Mouse (Mus musculus): ENCODE results near the gene Maml3.

Gene Maml3

DNA sequence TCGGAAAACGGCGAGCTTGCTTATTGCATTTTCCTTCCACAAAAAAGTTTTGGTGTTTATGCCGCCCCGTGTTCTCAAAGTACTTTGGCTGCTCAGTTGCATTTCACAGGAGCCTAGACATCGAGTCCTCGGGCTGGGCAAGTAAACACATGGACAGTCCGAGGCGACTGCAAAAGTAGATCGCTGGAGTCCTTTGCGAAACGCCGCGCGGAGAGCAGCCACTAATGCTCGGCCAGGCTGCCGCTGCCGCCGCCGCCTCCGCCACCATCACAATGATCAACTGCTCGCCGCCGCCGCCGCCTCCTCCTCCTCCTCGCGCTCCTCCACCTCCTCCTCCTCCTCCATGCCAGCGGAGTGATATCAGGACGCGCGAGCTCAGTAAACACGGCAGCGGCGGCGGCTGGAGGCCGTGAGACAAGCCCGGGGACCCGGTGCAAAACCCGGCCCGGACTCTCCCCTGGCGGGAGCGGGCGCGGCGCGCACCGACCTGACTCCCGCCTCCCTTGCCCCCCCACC is at the start of gene Maml3:
Gene Maml3, minus strand, starts transcription at position 441 of the 516 bp plus-strand sequence.
- peak; percentile 68 to 77 for DNase-seq (ENCODE audit: low spot score in 2 of 2)

DNA sequence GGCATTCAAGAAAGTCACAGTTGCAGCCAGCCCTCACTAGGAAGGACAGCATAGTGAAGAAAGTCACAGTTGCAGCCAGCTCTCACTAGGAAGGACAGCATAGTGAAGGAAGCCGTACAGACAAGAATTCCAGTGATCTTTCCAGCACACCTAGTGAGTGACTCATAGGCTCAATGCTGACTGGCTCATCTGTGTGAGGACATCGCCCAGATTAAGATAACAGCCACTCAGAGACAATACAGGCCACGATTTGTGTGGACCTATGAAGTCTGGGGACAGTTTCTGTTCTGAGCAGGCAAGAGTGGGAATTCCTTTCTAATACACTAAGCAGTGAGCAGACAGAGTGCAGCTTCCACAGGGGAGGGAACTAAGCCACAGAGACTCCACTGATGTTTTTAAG is 46.3 kb upstream of the Maml3 start:
- DNase-seq (ENCODE audit: low spot score in 2 of 2) = no peak

DNA sequence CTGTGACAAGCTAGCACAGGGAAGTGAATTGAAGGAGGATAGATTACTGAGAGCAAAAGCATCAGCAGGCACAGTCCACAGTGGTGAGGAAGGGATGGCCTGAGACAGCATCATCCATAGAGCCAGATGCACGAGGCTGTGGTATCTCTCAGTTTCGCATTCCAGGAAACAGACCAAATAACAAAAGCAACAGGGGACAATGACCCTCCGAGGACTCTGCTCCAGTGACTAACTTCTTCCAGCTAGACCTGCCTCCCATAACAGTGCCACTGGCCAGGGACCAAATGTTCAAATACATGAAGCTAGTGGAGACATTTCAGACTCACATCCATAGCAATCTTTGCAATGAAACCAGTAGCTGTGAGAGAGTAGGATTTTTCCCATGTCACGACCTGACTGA is 43.4 kb upstream of the Maml3 start:
- no peak for DNase-seq (ENCODE audit: low spot score in 2 of 2)

DNA sequence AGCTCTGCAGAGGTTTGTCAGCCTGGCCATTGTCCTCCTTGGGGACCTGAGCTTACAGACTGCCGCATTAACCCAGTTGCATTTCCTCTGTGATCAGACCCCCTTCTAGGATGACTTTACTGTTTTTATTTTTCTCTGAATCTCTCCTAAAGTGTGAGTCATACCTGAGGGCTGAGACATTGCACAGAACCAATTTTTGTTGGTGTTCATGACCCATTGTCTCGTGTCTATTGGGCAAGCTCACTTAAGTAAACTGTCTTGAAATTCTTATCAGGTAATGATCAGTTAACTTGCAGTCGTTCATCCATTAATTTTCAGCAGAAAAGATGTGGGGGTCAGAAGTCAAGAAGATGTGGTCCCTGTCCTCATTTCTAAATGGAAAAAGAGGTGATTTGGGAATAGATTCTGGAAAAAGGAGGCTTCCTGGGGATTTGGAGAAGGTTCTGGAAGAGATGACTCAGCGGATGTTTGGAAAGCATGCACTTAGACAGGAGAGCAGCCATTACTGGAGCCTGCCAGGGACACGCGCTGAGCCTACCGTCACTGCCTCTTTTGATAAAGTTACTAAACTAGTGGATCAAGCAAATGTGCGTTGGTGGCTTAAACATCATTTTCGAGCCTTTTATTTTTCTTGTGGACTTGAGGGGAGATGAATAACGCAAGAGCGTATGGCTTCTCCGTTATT is 40.0 kb upstream of the Maml3 start:
- DNase-seq (ENCODE audit: low spot score in 2 of 2) = no peak

DNA sequence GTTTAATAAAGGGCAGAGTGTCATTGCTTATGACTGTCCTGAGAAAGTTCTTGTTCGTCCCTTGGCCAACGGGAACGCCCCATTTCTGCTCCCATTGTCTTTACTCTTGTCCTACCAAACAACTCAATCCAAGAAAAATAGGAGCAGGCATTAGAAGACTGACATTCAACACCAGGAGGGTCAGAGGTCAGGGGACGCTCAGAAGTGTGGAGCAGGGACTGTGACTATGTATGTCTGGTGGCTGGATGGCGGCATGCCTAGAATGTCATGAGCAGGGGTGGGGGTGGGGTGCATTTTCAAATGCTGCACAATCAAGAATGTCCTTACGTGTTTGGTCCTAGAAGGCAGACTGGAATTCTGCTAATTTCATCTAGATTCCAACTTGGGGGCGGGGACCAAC is 38.1 kb upstream of the Maml3 start:
- DNase-seq (ENCODE audit: low spot score in 2 of 2) = no peak

DNA sequence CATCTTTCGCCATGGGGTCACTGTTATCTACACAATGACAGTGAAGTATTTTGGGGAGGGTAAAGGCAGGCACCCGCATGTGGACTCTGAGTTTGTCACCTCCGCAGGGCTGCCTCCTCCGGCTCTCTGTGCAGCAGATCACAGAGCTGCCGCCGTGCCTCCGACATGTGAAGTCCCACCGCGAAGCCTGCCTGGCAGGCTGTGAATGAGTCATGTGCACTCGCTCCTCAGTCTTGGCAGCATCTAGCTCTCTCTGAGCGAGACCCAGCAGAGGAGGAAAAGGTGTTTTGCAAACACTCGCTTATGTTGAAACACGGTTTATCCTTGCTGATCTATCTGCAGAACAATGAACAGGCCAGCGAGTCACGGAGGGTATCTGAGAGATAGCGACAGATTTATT is 35.3 kb upstream of the Maml3 start:
- peak; percentile 37 to 41 for DNase-seq (ENCODE audit: low spot score in 2 of 2)

DNA sequence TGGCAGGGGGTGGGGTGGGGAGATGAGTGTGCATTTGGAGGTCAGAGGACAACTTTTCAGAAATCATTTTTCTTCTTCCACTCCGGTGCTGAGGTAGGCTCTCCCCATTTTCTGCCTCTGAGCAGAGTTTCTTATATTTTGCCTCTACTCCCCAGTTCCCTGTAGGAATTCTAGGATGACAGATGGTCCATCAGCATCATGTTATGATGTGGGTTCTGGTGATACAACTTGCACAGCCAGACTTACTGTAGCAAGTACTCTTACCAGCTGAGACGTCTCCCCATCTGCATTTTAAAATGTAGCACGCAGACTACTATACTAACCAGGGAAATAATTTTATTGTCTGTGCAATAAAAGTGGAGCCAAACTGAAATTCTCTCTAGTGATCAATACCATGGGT is 20.5 kb upstream of the Maml3 start:
- DNase-seq (ENCODE audit: low spot score in 2 of 2) = no peak

DNA sequence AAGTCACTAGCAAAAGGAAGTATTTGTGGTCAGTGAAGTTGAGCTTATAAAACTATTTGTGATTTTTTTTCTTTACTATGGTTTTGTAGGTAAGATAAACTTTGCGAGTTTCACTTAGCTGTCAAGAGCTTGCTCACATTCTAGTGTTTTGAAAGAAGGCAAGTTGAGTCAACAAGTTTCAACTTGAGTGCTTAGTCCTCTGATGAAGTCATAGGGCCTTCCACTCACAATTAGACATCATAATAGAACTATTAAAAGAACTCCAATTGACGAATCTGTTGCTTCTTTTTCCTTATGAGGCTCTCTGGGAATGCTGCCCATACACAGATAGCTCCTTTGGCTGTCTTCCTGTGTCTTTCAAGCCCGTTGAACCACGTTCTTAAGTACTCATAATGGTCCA is 16.0 kb upstream of the Maml3 start:
- DNase-seq (ENCODE audit: low spot score in 2 of 2) = no peak

DNA sequence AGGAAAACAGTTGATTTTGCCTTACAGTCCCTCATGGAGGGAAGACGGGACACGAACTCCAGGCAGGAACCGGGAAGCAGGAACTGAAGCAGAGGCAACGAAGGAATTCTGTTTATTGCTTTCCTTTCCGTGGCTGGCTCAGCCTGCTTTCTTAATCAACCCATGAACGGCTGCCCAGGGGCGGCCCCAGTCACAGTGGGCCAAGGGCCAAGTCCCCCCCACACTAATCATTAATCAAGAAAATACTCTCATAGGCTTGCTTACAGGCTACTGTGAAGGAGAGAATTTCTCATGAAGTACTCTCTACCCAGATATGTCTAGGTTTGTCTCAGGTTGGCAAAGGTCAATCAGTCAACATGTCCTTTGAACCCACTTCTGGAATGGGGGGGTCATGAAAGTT is 14.3 kb upstream of the Maml3 start:
- DNase-seq (ENCODE audit: low spot score in 2 of 2) = no peak

DNA sequence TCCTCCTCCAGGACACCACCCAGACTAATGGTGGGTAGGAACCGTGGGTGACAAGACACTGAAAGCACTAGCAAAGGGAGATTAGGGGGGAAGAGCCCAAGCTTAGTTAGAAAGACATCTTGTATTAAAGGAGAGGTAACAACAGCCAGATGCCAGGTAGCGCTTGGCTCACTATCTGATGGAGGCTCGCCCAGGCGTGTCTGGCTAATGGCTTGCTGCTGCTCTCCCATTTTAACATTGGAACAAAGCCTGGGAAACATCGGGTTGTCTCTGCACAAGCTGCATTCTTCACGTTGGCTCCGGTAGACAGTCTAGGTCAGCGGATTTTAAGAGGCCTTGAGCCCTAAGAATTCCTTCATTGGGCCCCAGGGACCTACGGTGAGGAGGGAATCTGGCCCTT is 10.5 kb upstream of the Maml3 start:
- DNase-seq (ENCODE audit: low spot score in 2 of 2) = no peak

DNA sequence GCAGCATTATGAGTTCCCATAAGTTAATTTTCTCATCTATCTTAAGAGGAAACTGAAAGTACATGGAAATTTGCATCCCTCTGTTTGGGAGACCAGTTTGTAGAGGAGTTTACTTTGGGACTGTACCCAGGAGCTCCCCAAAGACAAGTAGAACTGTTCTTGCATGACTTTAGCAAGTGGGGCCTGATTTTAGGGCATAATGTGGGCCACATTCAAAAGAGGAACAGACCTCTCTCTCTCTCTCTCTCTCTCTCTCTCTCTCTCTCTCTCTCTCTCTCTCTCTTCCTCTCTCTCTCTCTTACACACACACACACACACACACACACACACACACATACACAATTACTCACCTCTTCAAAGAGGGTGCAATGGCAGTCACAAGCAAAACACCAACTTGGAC is 3.2 kb upstream of the Maml3 start:
- no peak for DNase-seq (ENCODE audit: low spot score in 2 of 2)

DNA sequence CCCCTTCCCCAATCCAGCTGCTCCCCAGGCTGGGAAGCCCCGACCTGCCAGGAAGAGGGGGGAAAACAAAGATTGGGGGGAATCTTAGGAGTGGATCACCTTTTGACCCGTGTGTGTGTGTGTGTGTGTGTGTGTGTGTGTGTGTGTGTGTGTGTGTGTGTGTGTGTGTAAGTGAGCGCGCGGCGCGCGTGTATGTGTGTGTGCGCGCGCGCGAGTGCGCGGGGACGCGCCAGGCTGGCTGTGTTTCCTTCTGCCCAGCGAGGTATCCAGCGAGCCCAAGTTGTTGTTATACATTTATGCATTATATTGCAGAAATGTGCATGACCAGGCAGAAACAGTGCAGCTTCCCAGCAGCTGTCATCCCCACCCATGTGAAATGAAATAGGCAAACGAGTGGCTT is 280 bp upstream of the Maml3 start:
- peak in 1 of 2 experiments; percentile 11 for DNase-seq (ENCODE audit: low spot score in 2 of 2)

DNA sequence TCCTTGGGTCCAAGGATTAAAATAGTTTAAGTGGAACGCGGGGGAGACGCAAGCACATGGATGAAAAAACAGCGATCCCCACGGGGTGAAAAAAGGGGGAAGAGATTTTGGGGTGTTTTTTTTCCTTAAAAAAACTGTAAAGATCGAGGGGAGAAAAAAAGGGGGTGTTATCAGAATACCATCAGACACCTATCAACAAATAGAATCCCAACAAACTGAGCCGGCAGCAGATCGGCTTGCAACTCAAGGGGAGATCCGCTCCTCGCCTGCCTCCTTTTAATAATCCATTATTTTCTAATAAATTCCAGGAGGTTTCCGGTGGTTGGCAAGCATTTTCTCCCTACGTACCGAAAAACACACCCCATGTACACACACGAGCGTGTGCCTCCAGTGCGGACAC is 668 bp downstream of the Maml3 start:
- DNase-seq (ENCODE audit: low spot score in 2 of 2) = no peak

DNA sequence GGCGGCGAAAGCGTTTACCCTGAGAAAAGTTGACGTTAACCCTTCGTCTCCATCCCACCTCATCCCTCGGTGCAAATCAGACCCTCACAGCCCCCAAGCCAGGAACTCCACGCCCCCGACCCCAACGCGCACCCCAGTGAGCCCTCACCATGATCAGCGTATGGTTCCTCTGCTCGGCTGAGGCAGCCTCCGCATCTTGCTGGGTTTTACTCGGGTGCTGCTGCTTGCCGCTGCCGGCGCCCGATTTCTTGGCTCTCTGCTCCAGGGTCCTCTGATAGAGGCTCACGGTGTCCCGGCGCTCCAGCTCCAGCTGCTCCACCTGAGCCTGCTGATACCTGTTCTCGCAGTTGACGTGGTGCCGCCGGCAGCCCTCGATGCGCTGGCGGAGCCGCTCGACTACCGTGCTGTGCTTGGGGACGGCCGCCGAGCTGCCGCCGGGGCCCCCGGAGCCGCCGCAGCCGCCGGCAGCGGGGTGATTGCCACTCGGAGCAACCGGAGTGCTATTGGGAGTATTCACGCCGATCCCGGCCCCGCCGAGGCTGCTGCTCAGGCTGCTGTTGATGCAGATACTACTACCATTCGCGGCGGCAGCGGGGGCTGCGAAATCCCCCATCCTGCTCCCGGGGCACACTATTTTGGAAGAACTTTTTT is 1.2 kb downstream of the Maml3 start:
- peak; percentile 44 to 45 for DNase-seq (ENCODE audit: low spot score in 2 of 2)

DNA sequence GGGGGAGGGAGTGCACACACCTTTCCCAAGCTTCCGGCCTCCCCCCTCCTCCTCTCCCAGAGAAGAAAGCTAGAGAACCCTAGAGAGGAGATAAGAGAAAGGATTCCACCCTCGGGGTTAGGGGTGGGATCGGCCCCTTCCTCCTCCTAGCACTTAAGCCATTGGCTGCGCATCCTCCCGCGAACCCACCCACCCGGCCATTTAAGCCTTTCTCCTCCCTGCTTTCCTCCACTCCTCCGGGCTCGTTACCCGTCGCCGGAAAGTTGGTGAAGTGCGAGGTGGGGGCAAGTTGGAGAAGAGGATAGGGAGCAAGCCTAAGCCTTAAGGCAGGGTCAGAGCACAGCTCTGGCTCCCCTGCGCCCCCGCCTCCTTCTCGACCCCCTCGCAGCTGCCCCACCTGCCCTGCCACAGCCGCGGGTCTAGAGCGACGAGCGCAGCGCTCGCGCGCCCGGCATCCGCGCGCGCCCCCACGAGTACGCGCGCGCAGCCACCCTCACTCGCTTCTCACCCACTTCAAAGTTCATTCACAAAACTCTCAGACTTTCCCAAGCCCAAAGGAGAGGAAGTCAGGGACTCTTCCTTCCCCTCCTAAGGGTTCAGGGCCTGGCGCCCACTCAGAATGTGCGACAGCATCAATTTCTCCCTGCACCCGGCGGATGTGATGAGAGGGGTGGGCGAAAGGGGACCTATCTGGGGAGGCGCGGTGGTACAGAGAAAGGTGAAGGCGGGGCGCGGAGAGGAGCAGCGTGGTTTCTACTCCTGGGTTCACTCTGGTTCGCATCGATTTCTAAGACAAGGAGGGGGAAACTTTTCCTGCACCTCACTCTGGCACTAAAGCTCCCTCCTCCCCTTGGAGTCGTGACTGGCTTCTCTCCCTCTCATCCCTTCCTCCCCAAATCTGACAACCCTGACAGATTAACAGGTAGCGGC is 2.0 kb downstream of the Maml3 start:
- DNase-seq (ENCODE audit: low spot score in 2 of 2) = peak; percentile 58 to 61

DNA sequence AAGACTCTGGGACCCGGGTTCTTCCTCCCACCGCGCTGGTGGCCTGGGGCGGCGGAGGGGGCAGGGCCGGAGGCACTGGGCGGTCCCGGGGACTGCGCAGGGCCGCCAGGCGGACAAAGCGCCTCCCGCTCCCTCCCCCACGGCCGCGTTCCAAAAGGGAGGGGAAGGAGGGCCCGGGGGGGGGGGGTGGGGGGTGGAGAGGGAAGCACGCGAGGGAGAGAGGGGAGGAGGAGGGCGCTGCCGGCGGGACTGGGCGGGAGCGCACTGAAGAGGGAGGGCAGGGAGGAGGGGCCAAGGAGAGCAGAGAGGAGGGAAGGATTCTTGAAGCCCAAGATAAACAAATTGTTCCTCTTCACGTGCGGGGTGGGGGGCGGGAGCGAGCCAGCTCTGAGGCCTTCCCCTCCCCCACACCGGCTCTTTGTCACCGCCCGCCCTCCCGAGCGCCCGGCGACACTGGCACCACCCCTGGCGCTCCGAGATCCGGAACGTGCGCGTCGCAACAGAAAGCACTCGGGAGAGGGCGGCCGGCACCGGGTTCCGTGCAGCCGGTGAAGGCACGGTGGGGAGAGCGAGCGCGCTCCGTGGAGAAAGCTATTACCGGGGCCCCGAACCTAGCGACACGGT is 2.8 kb downstream of the Maml3 start:
- peak; percentile 59 to 65 for DNase-seq (ENCODE audit: low spot score in 2 of 2)

DNA sequence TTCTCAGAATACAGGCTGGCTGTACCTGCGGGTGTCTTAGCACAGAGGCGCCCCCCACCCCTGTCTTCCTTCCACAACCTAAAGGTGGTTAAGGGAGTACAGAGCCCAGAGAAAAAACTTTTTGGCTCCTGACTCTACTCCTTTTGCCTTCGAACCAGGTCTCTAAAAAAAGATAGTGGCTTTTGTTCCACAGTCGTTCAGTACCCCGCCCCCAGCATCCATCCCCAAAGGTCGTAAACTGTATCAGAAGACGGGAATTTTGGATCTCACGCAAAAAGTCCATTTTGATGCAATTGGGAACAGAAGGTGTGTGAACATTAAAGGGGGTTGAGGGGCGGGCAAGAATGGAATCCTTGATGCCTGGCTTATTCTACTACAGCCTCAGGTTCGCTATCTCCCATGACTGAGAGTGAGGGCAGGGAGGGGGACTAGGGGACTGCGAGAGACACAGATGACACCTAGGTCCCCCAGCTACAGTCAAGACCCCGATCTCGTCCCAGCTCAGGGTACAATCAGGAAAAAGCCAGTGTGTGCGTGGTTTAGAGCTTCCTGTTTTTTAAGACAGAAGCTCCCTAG is 3.4 kb downstream of the Maml3 start:
- DNase-seq (ENCODE audit: low spot score in 2 of 2) = peak; percentile 7 to 56

DNA sequence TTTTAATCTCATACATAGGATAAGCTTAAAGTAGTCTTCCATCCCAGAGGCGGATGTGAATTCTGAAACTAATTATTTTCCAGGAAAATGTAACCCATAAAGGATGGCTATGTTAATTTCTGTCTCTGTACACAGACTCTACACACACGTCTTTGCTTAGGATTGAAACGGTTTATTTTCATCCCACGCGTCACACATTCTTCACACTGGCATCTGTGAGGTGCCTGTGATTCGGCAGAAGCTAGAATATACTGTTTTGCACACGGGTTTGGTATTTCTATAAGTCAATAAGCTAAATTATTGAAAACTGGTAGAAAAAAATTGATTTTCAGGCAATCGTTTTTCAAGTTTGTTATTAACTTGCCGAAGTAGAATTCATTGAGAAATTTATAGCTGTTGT is 4.0 kb downstream of the Maml3 start:
- no peak for DNase-seq (ENCODE audit: low spot score in 2 of 2)

DNA sequence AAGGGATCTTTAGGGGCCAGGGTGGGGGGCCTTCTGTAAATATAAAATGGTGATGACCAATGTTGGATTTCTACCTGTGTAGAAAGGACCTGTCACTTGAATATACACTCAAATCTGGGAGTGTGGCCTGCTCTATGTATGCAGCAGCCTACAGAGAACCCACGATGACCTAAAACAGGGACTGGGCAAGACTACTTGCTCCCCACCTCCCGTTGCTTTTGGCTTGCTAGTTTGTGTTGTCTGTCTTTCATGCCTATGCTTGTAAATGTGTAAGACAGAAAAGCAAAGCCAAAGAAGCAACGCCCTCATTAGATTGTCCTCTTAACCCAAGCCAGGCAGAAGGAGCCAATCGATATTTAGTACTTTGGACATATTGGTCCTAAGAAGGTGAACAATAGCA is 4.6 kb downstream of the Maml3 start:
- no peak for DNase-seq (ENCODE audit: low spot score in 2 of 2)

DNA sequence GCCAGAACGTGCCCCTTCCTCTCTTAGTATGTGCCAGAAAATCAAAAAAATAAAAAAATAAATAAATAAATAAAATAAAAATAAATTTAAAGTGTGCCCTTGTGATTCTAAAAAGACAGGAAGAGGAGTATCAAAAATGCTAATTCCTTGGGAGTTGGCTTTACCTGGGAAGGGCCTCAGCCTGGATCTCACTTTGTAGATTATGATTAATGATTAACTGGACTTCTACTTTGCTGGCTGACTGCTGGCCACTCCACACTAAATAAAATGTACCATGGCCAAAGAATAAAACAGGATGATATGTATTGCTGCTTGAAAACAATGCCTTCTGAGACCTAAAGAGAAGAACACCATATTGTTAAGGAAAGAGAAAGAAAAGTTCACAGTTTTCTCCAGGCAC is 5.6 kb downstream of the Maml3 start:
- DNase-seq (ENCODE audit: low spot score in 2 of 2) = no peak

DNA sequence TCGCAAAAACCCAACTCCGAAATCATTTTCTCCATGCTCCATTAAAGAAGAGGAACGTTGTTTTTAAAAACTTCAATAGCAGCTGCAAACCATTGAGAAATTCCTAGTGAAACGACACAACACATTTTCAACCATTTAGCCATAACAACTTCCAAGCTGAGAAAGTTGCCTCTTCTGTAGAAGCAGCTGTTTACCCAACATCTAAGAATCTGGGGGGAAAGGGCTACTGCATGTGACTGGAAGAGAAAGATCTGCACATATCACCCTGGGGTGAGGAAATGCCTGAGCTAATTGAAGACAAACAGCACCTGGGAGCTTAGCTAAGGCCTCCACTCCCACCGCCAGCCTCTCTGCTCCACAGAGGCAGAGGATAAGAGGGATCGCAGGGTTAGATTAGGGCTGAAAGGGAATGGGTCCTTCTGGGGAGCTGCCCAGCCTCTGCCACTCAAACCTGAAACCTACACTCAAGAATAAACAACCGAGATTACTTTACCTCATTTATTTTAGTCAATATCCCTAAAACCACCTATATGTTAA is 13.5 kb downstream of the Maml3 start:
- no peak for DNase-seq (ENCODE audit: low spot score in 2 of 2)
